Mouse (Mus musculus) cerebral cortex, adult 2 months (tissue): ENCODE results near the gene Tas2r103.

Experiments
- WGBS: fragments of 180-500 bp; shearing (Covaris S2); methylation state at CpG from one replicate; pipeline ENCODE4 v1.1.7; 2018; 5-methylcytosine and 5-hydroxymethylcytosine counted together

The Tas2r103 gene

GRCm38 (mm10) chr6:133037001-133037400 lies at the start of gene Tas2r103:
Gene Tas2r103, minus strand, starts transcription at chr6:133037101.
- WGBS: 78% methylated on average over 2 of the region's 2 CpGs

GRCm38 (mm10) chr6:133055716-133056115 lies 18.8 kb upstream of the Tas2r103 start, which contains the start of gene Tas2r140:
Gene Tas2r140, minus strand, starts transcription at chr6:133055816.

